Mouse (Mus musculus) heart, postnatal 4 days (tissue): ENCODE results near the gene Grin3b. TPM values are rescaled to one million over a fixed set of nuclear protein-coding genes. Genes with fewer than 3 reads are reported as not detected.

ENCODE experiments used
- DNase-seq: peaks from one replicate; pipeline ENCODE4 v3.0.0; 2021
- total RNA-seq, 2 experiments: library from RNA; stranded (reverse); gene quantifications; 2 replicates each; pipeline ENCODE4 v1.2.3; 2021

The Grin3b gene
- total RNA-seq, 2 experiments from 2014 or later = 0.21 TPM; not detected in 1

DNA sequence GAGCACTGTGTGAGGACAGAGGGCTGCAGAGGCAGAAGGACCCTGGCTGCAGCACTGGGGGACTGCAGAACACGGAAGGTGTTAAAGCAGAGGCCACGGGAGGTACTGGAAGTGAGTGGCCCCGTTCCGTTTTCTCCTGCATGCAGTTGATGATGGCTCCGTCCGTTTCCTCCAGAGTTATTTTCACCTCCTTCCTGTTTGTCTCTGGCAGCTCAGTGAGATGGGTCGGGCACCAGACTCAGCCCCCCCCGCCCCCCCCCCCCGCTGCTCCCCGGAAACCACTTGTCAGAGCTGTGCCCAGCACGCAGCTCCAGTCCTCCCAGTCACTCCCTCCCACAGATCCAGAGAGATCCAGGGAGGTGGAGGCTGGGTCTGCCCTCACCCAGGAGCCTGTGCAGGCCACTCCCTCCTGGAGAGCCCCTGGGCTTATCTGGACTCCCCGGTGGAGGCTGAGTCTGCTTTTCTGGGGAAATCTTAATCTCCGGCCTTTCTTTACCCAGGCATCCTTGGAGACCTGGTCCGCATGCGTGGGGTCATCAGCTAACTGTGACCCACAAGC, 48.3 kb downstream of the Grin3b start:
- peak; percentile 44 for DNase-seq

DNA sequence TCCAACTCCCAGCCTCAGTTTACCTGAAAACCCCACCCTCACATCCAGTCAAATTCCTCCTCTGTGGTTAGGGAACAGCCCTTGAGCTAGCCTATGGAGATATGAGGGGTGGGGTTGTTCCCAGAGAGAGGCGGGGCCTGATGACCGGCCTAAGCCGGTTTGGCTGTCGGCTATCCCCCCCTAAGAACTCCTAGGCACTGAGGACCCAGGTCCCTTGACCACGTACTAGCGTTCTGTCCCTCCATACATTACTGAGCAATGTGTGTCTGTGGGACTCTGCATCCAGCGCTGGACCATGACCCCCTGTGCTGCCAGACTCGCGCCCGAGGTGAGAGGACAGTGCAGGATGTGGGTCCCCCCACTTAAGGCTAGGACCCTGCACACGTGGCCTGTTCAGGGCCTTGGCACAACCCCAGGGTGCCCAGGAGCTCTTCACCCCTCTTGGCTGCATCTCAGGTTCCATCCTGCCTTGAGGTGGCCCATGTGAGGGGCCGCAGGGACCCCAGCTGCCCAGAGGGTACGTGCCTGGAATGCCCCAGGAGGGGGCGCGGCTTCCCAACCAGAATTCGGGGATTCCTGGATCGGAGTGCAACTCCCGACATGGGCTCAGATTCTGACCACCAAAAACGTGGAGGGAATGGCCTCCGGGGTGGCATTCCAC, 49.1 kb downstream of the Grin3b start:
- no peak for DNase-seq

DNA sequence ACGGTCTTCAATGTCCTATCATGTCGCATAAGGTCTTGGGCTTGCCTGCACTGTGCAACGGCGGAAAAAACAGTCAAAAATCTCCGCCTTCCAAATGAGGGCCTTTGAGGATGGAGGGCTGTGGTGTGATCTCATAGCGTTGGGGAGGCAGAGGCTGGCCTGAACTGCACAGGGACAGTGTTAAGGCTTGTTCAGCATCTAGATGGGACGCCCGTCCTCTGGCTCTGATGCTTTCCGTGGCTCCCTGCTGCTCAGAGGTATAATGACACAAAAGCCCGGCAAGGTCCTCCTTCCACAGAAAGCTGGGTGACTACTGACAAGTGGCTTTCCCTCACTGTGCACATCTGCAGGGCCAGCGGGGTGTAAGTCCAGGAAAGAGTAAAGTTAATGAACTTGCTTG, 49.7 kb downstream of the Grin3b start:
- DNase-seq = no peak

DNA sequence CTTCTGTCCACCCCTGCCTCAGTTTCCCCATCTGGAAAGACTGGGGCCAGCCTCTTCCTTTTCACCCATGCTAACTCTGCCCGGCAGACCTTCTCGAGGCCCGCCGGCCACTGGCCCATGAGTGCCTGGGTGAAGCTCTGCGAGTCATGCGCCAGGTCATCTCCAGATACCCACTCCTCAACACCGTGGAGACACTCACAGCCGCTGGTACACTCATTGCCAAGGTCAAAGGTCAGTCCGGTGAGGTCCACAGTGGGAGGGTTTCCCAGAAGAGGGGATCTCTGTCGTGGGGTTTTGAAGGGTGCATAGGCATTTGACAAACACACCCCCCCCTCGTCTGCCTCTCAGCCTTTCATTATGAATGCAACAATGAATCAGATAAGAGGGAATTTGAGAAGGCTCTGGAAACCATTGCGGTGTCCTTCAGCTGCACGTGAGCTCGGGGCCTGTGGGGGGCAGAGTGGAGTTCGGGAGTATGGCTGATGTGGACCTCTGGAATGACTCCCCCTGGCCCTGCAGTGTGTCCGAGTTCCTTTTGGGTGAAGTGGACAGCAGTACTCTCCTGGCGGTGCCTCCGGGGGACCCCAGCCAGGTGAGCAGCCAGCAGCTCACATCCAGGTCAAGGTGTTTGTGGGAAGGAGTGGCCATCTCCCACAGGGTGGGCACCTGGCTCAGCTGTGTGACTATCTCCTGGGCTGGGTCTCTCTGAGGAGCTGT, 50.2 kb downstream of the Grin3b start:
- no peak for DNase-seq

DNA sequence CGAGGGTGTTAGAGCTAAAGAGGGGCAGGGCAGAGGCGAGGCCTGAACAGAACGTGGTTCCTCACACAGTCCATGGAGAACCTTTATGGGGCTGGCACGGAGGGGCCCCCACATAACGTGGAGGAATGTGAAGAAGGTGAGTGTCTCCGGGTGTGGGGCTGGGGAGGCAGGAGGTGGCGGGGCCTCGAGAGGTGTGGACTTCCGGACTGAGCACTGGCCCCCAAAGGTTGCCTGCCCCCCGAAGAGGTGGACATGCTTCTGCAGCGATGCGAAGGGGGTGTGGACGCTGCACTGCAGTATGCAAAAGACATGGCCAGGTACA, 50.8 kb downstream of the Grin3b start:
- no peak for DNase-seq

DNA sequence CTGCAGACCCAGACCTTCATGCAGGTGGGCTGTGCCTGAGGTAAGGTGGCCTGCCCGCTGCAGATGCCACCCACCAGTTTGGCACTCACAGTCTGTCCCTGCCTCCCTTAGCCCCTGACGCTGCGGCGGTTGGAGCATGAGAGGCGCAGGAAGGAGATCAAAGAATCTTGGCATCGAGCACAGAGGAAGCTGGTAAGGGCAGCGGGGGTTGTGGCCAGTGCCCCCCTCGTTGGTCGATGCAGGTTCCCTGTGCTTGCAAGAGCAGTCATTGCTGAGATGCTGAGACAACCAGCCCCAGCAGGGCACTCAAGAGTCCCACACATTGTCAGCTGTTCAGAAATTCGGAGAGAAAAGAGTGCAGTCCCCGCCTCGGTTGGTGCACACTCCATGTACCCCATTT, 51.6 kb downstream of the Grin3b start:
- DNase-seq = no peak

DNA sequence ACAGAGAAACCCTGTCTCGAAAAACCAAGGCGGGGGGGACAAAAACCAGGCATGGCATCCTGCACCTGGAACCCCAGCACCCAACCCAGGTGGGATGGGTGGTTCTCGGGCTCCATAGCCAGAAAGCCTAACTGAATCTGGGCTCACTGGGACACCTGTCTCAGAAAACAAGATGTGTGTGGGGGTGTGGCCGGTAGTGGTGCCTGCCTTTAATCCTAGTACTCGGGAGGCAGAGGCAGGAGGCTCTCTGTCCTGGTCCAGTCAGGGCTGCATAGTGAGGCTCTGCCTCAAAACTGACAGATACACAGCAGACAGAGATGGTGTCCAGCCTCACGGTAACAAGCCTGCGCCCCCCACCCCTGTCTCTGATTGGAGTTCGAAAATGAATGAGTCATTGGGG, 52.3 kb downstream of the Grin3b start:
- no peak for DNase-seq

DNA sequence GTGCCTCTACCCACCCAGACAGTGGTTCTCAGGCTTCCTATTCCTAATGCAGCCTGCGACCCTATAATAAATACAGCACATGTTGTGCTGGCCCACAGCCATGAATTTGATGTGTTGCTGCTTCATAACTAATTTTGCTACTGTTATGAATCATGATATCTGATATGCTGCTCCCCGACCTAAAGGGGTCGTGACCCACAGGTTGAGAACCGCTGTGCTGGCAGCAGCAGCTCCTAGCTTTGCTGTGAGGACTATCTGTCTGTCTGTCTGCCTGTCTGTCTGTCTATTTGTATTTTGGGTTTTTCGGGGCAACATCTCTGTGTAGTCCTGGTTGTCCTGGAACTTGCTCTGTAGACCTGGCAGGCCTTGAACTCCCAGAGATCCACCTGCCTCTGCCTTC, 53.2 kb downstream of the Grin3b start:
- no peak for DNase-seq

DNA sequence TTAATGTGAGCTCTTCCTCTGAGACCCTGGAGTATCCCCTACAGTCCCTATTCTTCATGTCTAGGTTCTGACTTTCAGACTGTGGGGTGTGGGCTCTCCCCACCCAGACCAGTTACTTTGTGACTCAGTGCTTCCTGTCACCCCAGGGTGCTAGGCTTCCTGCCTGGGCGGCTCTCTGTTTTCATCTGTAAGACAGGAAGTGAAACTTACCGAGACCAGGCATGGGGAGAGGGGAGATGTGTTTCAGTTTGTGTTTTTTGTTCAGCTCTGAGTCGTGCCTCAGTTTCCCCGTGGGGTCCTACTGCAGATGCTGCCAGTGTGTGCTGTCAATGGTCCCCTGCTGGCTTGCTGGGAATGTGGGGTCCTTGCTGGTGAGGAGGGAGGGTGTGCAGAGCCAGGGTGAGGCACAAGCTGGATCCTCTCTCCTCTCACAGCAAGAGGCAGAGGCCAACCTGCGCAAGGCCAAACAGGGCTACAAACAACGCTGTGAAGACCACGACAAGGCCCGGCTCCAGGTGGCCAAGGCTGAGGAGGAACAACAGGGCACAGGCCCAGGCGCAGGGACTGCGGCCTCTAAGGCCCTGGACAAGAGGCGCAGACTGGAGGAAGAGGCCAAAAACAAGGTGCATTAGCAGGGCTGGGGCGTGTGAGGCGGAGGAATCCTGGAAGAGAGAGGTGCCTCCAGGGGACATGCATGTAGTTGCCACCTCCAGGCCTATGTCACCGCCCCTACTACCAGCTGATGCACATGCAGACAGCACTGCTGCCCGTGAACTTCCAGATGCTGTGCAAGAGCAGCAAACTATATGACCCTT, 53.9 kb downstream of the Grin3b start:
- DNase-seq = no peak

DNA sequence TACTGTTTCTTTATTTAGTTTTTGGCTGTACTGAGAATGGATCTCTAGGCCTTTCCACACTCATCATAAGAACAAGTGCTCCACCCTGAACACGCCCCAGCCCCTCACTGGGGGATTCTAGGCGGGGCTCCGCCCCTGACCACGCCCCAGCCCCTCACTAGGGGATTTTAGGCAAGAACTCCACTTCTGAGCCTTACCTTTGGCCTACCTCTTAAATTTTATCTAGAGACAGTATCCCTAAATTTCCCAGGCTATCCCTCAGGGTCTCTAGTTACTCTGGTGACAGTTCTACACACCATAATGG, 54.5 kb downstream of the Grin3b start:
- DNase-seq = no peak

DNA sequence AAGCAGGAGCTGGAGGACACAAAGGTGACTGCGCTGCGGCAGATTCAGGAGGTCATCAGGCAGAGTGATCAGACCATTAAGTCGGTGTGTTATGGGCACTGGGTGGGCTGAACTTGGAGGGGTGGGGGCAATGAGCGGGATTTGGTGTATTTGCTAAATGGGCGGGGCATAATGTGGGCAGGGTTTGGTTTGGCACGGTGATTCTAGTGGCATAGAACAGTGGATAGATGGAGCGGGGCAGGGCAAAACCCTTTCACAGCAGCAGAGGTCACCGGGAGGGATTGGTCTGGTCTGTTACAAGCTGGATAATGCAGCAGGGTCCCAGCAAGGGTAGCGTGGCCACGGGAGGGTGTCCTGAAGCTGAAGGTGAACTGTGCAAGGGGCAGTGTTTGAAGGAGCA, 54.9 kb downstream of the Grin3b start:
- DNase-seq = no peak

DNA sequence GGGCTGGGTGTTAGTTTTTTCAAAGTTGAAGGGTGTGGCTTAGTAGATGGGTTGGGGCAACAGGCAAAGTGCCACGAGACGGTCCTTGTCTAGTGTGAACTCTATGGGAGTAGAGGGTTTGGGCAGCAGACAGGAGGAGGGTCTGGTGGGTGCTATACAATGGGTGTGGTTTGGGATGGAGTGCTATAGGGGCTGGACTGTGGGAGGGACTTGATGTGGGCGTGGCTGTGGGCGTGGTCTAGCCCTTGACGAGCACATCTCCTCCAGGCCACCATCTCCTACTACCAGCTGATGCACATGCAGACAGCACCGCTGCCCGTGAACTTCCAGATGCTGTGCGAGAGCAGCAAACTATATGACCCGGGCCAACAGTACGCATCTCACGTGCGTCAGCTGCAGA, 55.4 kb downstream of the Grin3b start:
- no peak for DNase-seq

Other genes with a start within 250 kb of the Grin3b start
- gene Polrmt, start 224.1 kb upstream of the Grin3b start, total RNA-seq = 10 to 100 TPM; 35.4 to 39.6 TPM
- not detected for gene Fgf22, start 215.6 kb upstream of the Grin3b start, total RNA-seq
- gene Rnf126, start 203.8 kb upstream of the Grin3b start, total RNA-seq = 10 to 100 TPM; 40.3 to 45.9 TPM
- 10 to 100 TPM; 10.3 TPM for gene Fstl3, start 193.4 kb upstream of the Grin3b start, total RNA-seq
- not detected for gene Prss57, start 179.8 kb upstream of the Grin3b start, total RNA-seq
- 10 to 100 TPM; 78.5 to 88.6 TPM for gene Palm, start 177.1 kb upstream of the Grin3b start, total RNA-seq
- gene Misp, start 149.7 kb upstream of the Grin3b start, total RNA-seq = under 1 TPM; 0.14 to 0.45 TPM
- 100 to 1,000 TPM; 167 to 182 TPM for gene Ptbp1, start 116.3 kb upstream of the Grin3b start, total RNA-seq
- not detected for gene Prtn3, start 96.2 kb upstream of the Grin3b start, total RNA-seq
- gene Plppr3, start 96.1 kb upstream of the Grin3b start, total RNA-seq = 1 to 10 TPM; 2.5 to 2.9 TPM
- gene Elane, start 84.5 kb upstream of the Grin3b start, total RNA-seq = not detected
- gene Cfd, start 79.9 kb upstream of the Grin3b start, total RNA-seq = under 1 TPM in 1 of 2 experiments, not detected in 1; 0.38 TPM
- 10 to 100 TPM; 67.1 to 68.2 TPM for gene Med16, start 61.8 kb upstream of the Grin3b start, total RNA-seq
- gene Gm26602, start 59.9 kb upstream of the Grin3b start, total RNA-seq = not detected
- under 1 TPM; 0.25 to 0.33 TPM for gene Kiss1r, start 53.7 kb upstream of the Grin3b start, total RNA-seq
- 100 to 1,000 TPM in 1 of 2 experiments, 10 to 100 TPM in 1; 91.0 to 100 TPM for gene R3hdm4, start 49.5 kb upstream of the Grin3b start, total RNA-seq
- 1 to 10 TPM; 4.2 to 4.3 TPM for gene Arid3a, start 43.7 kb upstream of the Grin3b start, total RNA-seq
- 10 to 100 TPM; 25.5 to 28.5 TPM for gene Wdr18, start 10.6 kb upstream of the Grin3b start, total RNA-seq
- gene Tmem259, start 13.6 kb downstream of the Grin3b start, total RNA-seq = 100 to 1,000 TPM; 117 to 120 TPM
- 100 to 1,000 TPM; 109 to 113 TPM for gene Cnn2, start 17.9 kb downstream of the Grin3b start, total RNA-seq
- 1 to 10 TPM; 6.9 to 8.1 TPM for gene Abca7, start 25.8 kb downstream of the Grin3b start, total RNA-seq
- gene Arhgap45, start 45.9 kb downstream of the Grin3b start, total RNA-seq = 1 to 10 TPM; 4.0 to 4.1 TPM
- 10 to 100 TPM; 66.6 to 70.7 TPM for gene Polr2e, start 69.1 kb downstream of the Grin3b start, total RNA-seq
- 100 to 1,000 TPM; 450 to 489 TPM for gene Gpx4, start 76.5 kb downstream of the Grin3b start, total RNA-seq
- gene Sbno2, start 134.9 kb downstream of the Grin3b start, total RNA-seq = 10 to 100 TPM; 19.0 to 19.4 TPM
- gene Stk11, start 145.1 kb downstream of the Grin3b start, total RNA-seq = 10 to 100 TPM; 98.7 to 99.9 TPM
- 1,000 to 10,000 TPM in 1 of 2 experiments, 100 to 1,000 TPM in 1; 966 to 1,003 TPM for gene Atp5d, start 167.9 kb downstream of the Grin3b start, total RNA-seq
- gene Cbarp, start 170.1 kb downstream of the Grin3b start, total RNA-seq = 1 to 10 TPM; 3.7 to 5.1 TPM
- gene Midn, start 177.6 kb downstream of the Grin3b start, total RNA-seq = 100 to 1,000 TPM; 145 to 163 TPM
- 100 to 1,000 TPM; 163 to 193 TPM for gene Cirbp, start 195.3 kb downstream of the Grin3b start, total RNA-seq
- gene 1600002K03Rik, start 202.2 kb downstream of the Grin3b start, total RNA-seq = 1 to 10 TPM; 1.9 to 4.9 TPM
- 1 to 10 TPM; 2.8 to 2.9 TPM for gene Efna2, start 208.8 kb downstream of the Grin3b start, total RNA-seq